Mouse (Mus musculus) neural tube, embryonic 12.5 days (tissue): ENCODE data around the gene Dock8. TPM values are rescaled to one million over a fixed set of nuclear protein-coding genes. Genes with fewer than 3 reads are reported as not detected.

Source experiments
- ATAC-seq: fragments of 200-750 bp; cut with Nextera tagmentation; 2 replicates; pipeline ENCODE4 v1.8.0; 2017; ENCODE audit warnings: low read depth, mild to moderate bottlenecking, moderate TSS enrichment, moderate library complexity; ENCODE audit not compliant: low FRiP score
- H3K27ac ChIP-seq: fragments of 300-500 bp; sonication (generic); 2 replicates; pipeline ENCODE4 v1.5.1; 2016
- H3K27me3 ChIP-seq: fragments of 300-500 bp; sonication (generic); replicated peaks from 2 replicates; pipeline ENCODE4 v1.6.1; 2016; ENCODE audit warnings: mild to moderate bottlenecking
- H3K36me3 ChIP-seq: fragments of 300-500 bp; sonication (generic); 2 replicates; pipeline ENCODE4 v1.6.1; 2016; ENCODE audit warnings: mild to moderate bottlenecking
- H3K4me1 ChIP-seq: fragments of 300-500 bp; sonication (generic); 2 replicates; pipeline ENCODE4 v1.6.1; 2016
- H3K4me2 ChIP-seq: fragments of 300-500 bp; sonication (generic); replicated peaks from 2 replicates; pipeline ENCODE4 v1.6.1; 2016; ENCODE audit warnings: mild to moderate bottlenecking
- H3K4me3 ChIP-seq: fragments of 300-500 bp; sonication (generic); 2 replicates; pipeline ENCODE4 v1.5.1; 2016
- H3K9ac ChIP-seq: fragments of 300-500 bp; sonication (generic); 2 replicates; pipeline ENCODE4 v1.6.1; 2016; ENCODE audit warnings: mild to moderate bottlenecking
- H3K9me3 ChIP-seq: fragments of 300-500 bp; sonication (generic); 2 replicates; pipeline ENCODE4 v1.6.1; 2016; ENCODE audit warnings: mild to moderate bottlenecking
- WGBS: fragments of 180-500 bp; shearing (Covaris S2); methylation state at CpG from one replicate; pipeline ENCODE4 v1.1.7; 2016; 5-methylcytosine and 5-hydroxymethylcytosine counted together
- polyA plus RNA-seq: library from polyadenylated mRNA; unstranded; fragments of >200 nt; fragmentation: Nextera tagmentation; extraction: Ambion mirVana; gene quantifications from 2 replicates; pipeline ENCODE4 v1.2.1, GENCODE M21; 2016

The Dock8 gene
- polyA plus RNA-seq, 1 experiment from 2014 or later = 0.66 TPM

- no peak for ATAC-seq
- no peaks in the 10 kb centered on the region for H3K36me3 ChIP-seq
- 93% methylated on average over 8 of the region's 8 CpGs for WGBS
- H3K4me3 ChIP-seq = no peak overlapping the region
- no peak overlapping the region for H3K4me2 ChIP-seq
- H3K27me3 ChIP-seq = no peaks in the 10 kb centered on the region
- no peak overlapping the region for H3K27ac ChIP-seq
- H3K9me3 ChIP-seq = no peaks in the 10 kb centered on the region
- H3K9ac ChIP-seq = no peak overlapping the region
- no peaks in the 10 kb centered on the region for H3K4me1 ChIP-seq
These were observed 107.0 kb downstream of the Dock8 start for GRCm38 (mm10) chr19:25106315-25106714.

- no peaks in the 10 kb centered on the region for H3K9me3 ChIP-seq
- no peak overlapping the region for H3K9ac ChIP-seq
- H3K27ac ChIP-seq = no peak overlapping the region
- H3K4me2 ChIP-seq = no peak overlapping the region
- no peak overlapping the region for H3K4me3 ChIP-seq
- no peaks in the 10 kb centered on the region for H3K27me3 ChIP-seq
- ATAC-seq = no peak
- H3K36me3 ChIP-seq = no peaks in the 10 kb centered on the region
- H3K4me1 ChIP-seq = no peaks in the 10 kb centered on the region
- WGBS = 53% methylated on average over 4 of the region's 4 CpGs
These were observed 108.1 kb downstream of the Dock8 start for GRCm38 (mm10) chr19:25107417-25107816.

GRCm38 (mm10) chr19:25111591-25112233, 112.4 kb downstream of the Dock8 start:
- Histone ChIP-seq H3K27me3 (no peaks in the 10 kb centered on the region), H3K4me1 (no peaks in the 10 kb centered on the region), H3K9me3 (no peaks in the 10 kb centered on the region), H3K4me2 (no peak overlapping the region), H3K36me3 (no peaks in the 10 kb centered on the region), H3K4me3 (no peak overlapping the region), H3K9ac (no peak overlapping the region), H3K27ac (no peak overlapping the region)
- WGBS = 78% methylated on average over 18 of the region's 18 CpGs
- no peak for ATAC-seq

GRCm38 (mm10) chr19:25116981-25117380, 117.6 kb downstream of the Dock8 start:
- H3K4me3 ChIP-seq = no peak overlapping the region
- no peaks in the 10 kb centered on the region for H3K36me3 ChIP-seq
- no peaks in the 10 kb centered on the region for H3K27me3 ChIP-seq
- H3K9ac ChIP-seq = no peak overlapping the region
- no peaks in the 10 kb centered on the region for H3K4me1 ChIP-seq
- H3K9me3 ChIP-seq = no peaks in the 10 kb centered on the region
- no peak overlapping the region for H3K27ac ChIP-seq
- no peak overlapping the region for H3K4me2 ChIP-seq
- 75% methylated on average over 2 of the region's 2 CpGs for WGBS
- ATAC-seq = no peak

- H3K9me3 ChIP-seq = no peaks in the 10 kb centered on the region
- H3K9ac ChIP-seq = no peak overlapping the region
- H3K27ac ChIP-seq = no peak overlapping the region
- H3K4me2 ChIP-seq = no peak overlapping the region
- H3K4me1 ChIP-seq = peaks cover 5% of the 10 kb centered on the region; the same call in 1 of the 2 replicates
- no peaks in the 10 kb centered on the region for H3K27me3 ChIP-seq
- H3K36me3 ChIP-seq = no peaks in the 10 kb centered on the region
- ATAC-seq = no peak
- 71% methylated on average over 8 of the region's 8 CpGs for WGBS
- no peak overlapping the region for H3K4me3 ChIP-seq
These were observed 123.1 kb downstream of the Dock8 start for GRCm38 (mm10) chr19:25122417-25122816.

GRCm38 (mm10) chr19:25123031-25123430, 123.7 kb downstream of the Dock8 start:
- Histone ChIP-seq H3K4me1 (peaks cover 5% of the 10 kb centered on the region; the same call in 1 of the 2 replicates), H3K9me3 (no peaks in the 10 kb centered on the region), H3K36me3 (no peaks in the 10 kb centered on the region), H3K4me2 (no peak overlapping the region), H3K4me3 (no peak overlapping the region), H3K27me3 (no peaks in the 10 kb centered on the region), H3K9ac (no peak overlapping the region), H3K27ac (no peak overlapping the region)
- WGBS = 58% methylated on average over 13 of the region's 13 CpGs
- ATAC-seq = no peak

GRCm38 (mm10) chr19:25123461-25123860, 124.1 kb downstream of the Dock8 start:
- WGBS = 90% methylated on average over 5 of the region's 5 CpGs
- H3K9me3 ChIP-seq = no peaks in the 10 kb centered on the region
- H3K36me3 ChIP-seq = no peaks in the 10 kb centered on the region
- no peaks in the 10 kb centered on the region for H3K27me3 ChIP-seq
- no peak overlapping the region for H3K27ac ChIP-seq
- no peak overlapping the region for H3K4me2 ChIP-seq
- no peak overlapping the region for H3K4me3 ChIP-seq
- ATAC-seq = no peak
- no peak overlapping the region for H3K9ac ChIP-seq
- H3K4me1 ChIP-seq = peaks cover 5% of the 10 kb centered on the region; the same call in 1 of the 2 replicates

- Histone ChIP-seq H3K9me3 (no peaks in the 10 kb centered on the region), H3K4me3 (no peak overlapping the region), H3K36me3 (no peaks in the 10 kb centered on the region), H3K27me3 (no peaks in the 10 kb centered on the region), H3K4me1 (no peaks in the 10 kb centered on the region), H3K9ac (no peak overlapping the region), H3K27ac (no peak overlapping the region), H3K4me2 (no peak overlapping the region)
- 16% methylated on average over 4 of the region's 4 CpGs for WGBS
- no peak for ATAC-seq
These were observed 133.0 kb downstream of the Dock8 start for GRCm38 (mm10) chr19:25132322-25132721.

- H3K27me3 ChIP-seq = no peaks in the 10 kb centered on the region
- H3K4me3 ChIP-seq = no peak overlapping the region
- H3K4me1 ChIP-seq = no peaks in the 10 kb centered on the region
- H3K9ac ChIP-seq = no peak overlapping the region
- H3K9me3 ChIP-seq = no peaks in the 10 kb centered on the region
- no peak overlapping the region for H3K4me2 ChIP-seq
- H3K27ac ChIP-seq = no peak overlapping the region
- WGBS = 90% methylated on average over 2 of the region's 2 CpGs
- no peak for ATAC-seq
- H3K36me3 ChIP-seq = no peaks in the 10 kb centered on the region
These were observed 134.6 kb downstream of the Dock8 start for GRCm38 (mm10) chr19:25133959-25134358.

- Histone ChIP-seq H3K36me3 (no peaks in the 10 kb centered on the region), H3K4me1 (no peaks in the 10 kb centered on the region), H3K4me2 (no peak overlapping the region), H3K9ac (no peak overlapping the region), H3K9me3 (no peaks in the 10 kb centered on the region), H3K27ac (no peak overlapping the region), H3K4me3 (no peak overlapping the region), H3K27me3 (no peaks in the 10 kb centered on the region)
- WGBS = 76% methylated on average over 1 of the region's 1 CpGs
- no peak for ATAC-seq
These were observed 136.8 kb downstream of the Dock8 start for GRCm38 (mm10) chr19:25136171-25136570.

GRCm38 (mm10) chr19:25137907-25138820, 138.8 kb downstream of the Dock8 start:
- Histone ChIP-seq H3K9me3 (no peaks in the 10 kb centered on the region), H3K36me3 (no peaks in the 10 kb centered on the region), H3K27ac (no peak overlapping the region), H3K4me1 (no peaks in the 10 kb centered on the region), H3K27me3 (no peaks in the 10 kb centered on the region), H3K4me3 (no peak overlapping the region), H3K4me2 (no peak overlapping the region), H3K9ac (no peak overlapping the region)
- 84% methylated on average over 16 of the region's 16 CpGs for WGBS
- ATAC-seq = no peak

- H3K27ac ChIP-seq = no peak overlapping the region
- 28% methylated on average over 17 of the region's 17 CpGs for WGBS
- no peaks in the 10 kb centered on the region for H3K27me3 ChIP-seq
These were observed 145.0 kb downstream of the Dock8 start for GRCm38 (mm10) chr19:25144110-25145028.

More at GRCm38 (mm10) chr19:25144110-25145028, 145.0 kb downstream of the Dock8 start:
- H3K4me2 ChIP-seq = no peak overlapping the region
- no peak overlapping the region for H3K4me3 ChIP-seq
- no peaks in the 10 kb centered on the region for H3K9me3 ChIP-seq
- H3K36me3 ChIP-seq = no peaks in the 10 kb centered on the region
- peaks cover 17% of the 10 kb centered on the region for H3K4me1 ChIP-seq
- no peak for ATAC-seq
- no peak overlapping the region for H3K9ac ChIP-seq
